Mouse (Mus musculus) cerebellum, adult 2 months (tissue): ENCODE results near the gene Ell3.

Experiments
- CTCF ChIP-seq: fragments of 200-500 bp; IDR thresholded peaks from 2 replicates; pipeline ENCODE4 v1.5.1; 2011; ENCODE audit warnings: low read depth, mild to moderate bottlenecking, control low read depth, low read length, moderate library complexity, borderline replicate concordance; ENCODE audit not compliant: insufficient read depth
- POLR2A ChIP-seq: fragments of 200-500 bp; IDR thresholded peaks from 2 replicates; pipeline ENCODE4 v1.6.1; 2011; ENCODE audit warnings: low read length, control low read depth, borderline replicate concordance; ENCODE audit not compliant: insufficient read depth

GRCm38 (mm10) chr2:121416356-121416755 lies 27.7 kb downstream of the Ell3 start:
- TF ChIP-seq CTCF (no peak), POLR2A (no peak)
